Mouse (Mus musculus): Measurements from ENCODE around the gene Pheta1. TPM values are rescaled to one million over a fixed set of nuclear protein-coding genes. Genes with fewer than 3 reads are reported as not detected.
"Not testable (repeated sequence)": the region's sequence is repeated elsewhere in the genome, so short reads cannot be mapped to it uniquely, and the experiment has no call there.

The Pheta1 gene
- total RNA-seq, 2 experiments from 2014 or later: 13.2 to 13.6 TPM

GRCm38 (mm10) chr5:121838341-121839127 lies 10.2 kb upstream of the Pheta1 start:
- intact Hi-C loops (cut with DNase I): no loop called here
- DNase-seq: peak; percentile 71 to 73

DNA sequence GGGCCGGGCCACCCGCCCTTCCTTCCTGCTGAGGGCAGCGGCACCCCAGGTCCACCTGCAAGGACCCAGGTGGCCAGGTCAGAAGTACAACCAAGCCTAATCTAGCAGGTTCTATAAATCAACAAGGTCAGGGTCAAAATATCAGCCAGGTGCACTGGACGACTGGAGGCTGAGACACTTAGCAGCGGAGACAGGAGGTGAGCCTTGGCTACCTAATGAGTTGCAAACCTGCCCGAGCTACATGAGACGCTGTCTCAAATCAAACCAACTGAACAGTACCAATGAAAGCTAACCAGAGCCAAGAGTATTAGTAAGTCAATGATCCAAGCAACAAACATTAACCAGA lies 9.7 kb upstream of the Pheta1 start:
- intact Hi-C loops (cut with DNase I): no loop called here
- DNase-seq: no peak

DNA sequence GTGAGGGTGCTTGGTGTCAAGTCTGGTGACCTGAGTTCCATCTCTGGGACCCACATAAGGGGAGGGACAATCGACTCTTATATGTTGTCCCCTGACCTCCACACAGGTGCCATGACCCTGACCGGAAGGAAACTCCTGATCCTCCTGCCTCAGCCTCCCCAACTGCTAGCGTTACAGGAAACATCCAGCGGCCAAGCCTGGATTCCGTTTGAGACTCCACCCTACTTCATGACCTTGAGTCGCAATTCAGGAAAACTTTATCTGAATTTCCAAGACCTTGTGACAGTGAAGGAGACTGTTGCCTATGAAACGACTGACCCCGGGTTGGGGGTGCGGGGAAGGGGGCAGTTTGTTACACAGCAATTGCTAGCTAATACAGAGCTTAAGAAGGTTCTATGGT lies 7.3 kb upstream of the Pheta1 start:
- intact Hi-C loops (cut with DNase I): loop anchor here (5.0 to 10.0 kb wide), 2 partner anchors 47 to 129 kb away; partner anchors contain the start of gene Atxn2
- DNase-seq: no peak

- DNase-seq: no peak
- intact Hi-C loops (cut with DNase I): loop anchor here (1.0 to 10.0 kb wide), 3 partner anchors 27 to 130 kb away; partner anchors contain the start of gene Atxn2
Observed at GRCm38 (mm10) chr5:121841973-121842372, 6.8 kb upstream of the Pheta1 start.

GRCm38 (mm10) chr5:121842665-121843118 lies 6.1 kb upstream of the Pheta1 start:
- DNase-seq: peak; percentile 92 to 95
- intact Hi-C loops (cut with DNase I): loop anchor here (1.0 to 10.0 kb wide), 3 partner anchors 27 to 130 kb away; partner anchors contain the start of gene Atxn2

- intact Hi-C loops (cut with DNase I): loop anchor here (5.0 to 10.0 kb wide), 2 partner anchors 49 to 131 kb away; partner anchors contain the start of gene Atxn2
- no peak for DNase-seq
Observed at GRCm38 (mm10) chr5:121843138-121843905, 5.5 kb upstream of the Pheta1 start.

GRCm38 (mm10) chr5:121845361-121845760 lies 3.4 kb upstream of the Pheta1 start:
- no peak for DNase-seq
- intact Hi-C loops (cut with DNase I): loop anchor here (10.0 kb wide), 1 partner anchor 51 kb away; no protein-coding TSS in a partner anchor

DNA sequence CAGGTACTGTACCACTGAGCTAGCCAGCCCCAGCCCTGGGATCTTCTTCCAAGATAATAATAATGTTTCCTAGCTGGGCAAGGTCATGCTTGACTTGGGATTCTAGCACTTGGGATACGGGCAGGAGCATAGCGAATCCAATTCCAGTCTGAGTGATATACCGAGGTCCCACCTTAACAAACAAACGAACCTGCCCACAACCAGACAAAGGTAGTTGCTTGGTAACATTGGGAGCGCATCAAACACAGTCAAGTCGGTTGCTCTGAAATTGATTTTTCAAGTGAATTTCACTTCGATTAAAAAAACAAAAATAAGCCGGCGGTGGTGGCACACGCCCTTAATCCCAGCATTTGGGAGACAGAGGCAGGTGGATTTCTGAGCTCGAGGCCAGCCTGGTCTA lies 2.5 kb upstream of the Pheta1 start:
- intact Hi-C loops (cut with DNase I): loop anchor here (10.0 kb wide), 1 partner anchor 52 kb away; no protein-coding TSS in a partner anchor
- no peak for DNase-seq

DNA sequence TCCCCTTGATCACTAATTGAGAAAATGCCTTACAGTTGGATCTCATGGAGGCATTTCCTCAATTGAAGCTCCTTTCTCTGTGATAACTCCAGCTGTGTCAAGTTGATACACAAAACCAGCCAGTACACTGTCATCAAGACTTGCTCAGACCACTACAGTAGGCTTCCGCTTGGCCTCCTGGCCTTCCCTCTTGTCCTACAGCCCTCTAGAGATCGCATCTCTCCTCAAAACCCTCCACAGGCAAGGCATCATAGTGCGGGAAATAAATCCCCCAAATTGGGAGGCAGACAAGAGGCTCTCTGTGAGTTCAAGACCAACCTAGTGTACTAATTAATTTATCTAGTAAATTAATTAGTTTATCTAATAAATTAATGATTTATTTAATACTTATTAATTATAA lies 1.5 kb upstream of the Pheta1 start:
- intact Hi-C loops (cut with DNase I): loop anchor here (10.0 kb wide), 1 partner anchor 52 kb away; no protein-coding TSS in a partner anchor
- DNase-seq: not testable (repeated sequence)

- intact Hi-C loops (cut with DNase I): loop anchor here (10.0 kb wide), 1 partner anchor 53 kb away; no protein-coding TSS in a partner anchor
- peak; percentile 63 to 65 for DNase-seq
Observed at GRCm38 (mm10) chr5:121848035-121848519, 707 bp upstream of the Pheta1 start.

- no peak for DNase-seq
- intact Hi-C loops (cut with DNase I): loop anchor here (10.0 kb wide), 1 partner anchor 55 kb away; no protein-coding TSS in a partner anchor
Observed at GRCm38 (mm10) chr5:121849478-121850349, 930 bp downstream of the Pheta1 start.

- intact Hi-C loops (cut with DNase I): no loop called here
- DNase-seq: peak in 1 of 2 experiments; percentile 46
Observed at GRCm38 (mm10) chr5:121853368-121854051, 4.7 kb downstream of the Pheta1 start.

DNA sequence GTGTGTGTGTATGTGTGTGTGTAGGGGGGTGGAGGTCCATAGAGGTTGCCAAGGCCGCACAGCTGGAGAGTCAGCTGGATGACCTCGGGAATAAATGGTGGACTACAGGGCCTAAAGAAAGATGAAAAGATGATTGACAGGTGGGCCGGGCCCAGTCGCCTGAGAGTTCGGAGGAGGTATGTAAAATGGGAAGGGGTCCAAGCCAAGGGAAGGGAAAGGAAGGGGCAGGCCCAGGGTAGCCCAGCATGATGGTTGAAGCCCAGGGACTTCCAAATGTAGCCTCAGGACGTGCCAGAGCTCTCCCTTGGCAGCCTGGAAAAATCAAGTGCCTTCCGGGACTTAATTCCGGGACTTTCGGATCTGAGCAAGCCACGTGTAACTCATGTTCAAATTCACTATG lies 6.0 kb downstream of the Pheta1 start:
- DNase-seq: no peak
- intact Hi-C loops (cut with DNase I): no loop called here

DNA sequence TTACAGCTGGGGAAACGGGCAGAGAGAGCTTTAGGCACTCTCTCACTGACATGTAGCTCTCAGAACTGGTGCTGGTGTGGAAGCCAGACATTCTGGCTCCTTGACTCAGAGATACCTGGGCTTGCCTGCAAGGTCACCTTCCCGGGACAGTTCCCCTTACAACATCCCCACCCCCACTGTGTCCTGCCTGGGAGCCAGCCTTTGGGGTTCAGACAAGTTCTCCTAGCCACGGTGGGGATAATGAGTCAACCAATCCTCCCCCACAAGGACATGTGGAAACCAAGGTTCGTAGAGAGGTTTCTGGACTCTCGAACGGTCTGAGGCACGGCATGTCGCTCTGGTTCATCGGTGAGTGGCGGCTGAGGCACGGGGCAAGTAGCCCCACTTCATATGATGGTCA lies 8.0 kb downstream of the Pheta1 start:
- intact Hi-C loops (cut with DNase I): no loop called here
- peak in 1 of 2 experiments; percentile 1 for DNase-seq

- intact Hi-C loops (cut with DNase I): no loop called here
- no peak for DNase-seq
Observed at GRCm38 (mm10) chr5:121858427-121858826, 9.6 kb downstream of the Pheta1 start.

DNA sequence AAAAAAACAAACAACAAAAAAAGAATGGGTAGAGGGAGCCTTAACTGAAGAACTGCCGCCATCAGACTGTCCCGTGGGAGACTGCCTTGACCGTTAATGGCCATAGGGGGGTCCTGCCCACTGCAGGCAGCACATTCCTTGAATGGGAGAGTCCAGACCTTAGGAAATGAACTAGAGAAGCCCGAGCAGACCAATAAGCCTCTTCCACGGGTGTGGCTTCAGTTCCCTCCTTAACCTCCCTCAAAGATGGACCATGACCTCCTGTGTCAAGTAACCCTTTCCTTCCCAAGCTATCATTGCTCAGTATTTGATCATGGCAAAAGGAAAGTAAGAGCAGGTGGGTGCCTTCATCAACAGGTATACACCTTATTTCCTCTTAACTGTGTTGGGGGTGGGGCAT lies 13.2 kb downstream of the Pheta1 start:
- intact Hi-C loops (cut with DNase I): no loop called here

GRCm38 (mm10) chr5:121864330-121864729 lies 15.5 kb downstream of the Pheta1 start:
- intact Hi-C loops (cut with DNase I): no loop called here
- no peak for DNase-seq

More for the DNA sequence above, 13.2 kb downstream of the Pheta1 start:
- no peak for DNase-seq

- peak in 1 of 2 experiments; percentile 25 for DNase-seq
- intact Hi-C loops (cut with DNase I): no loop called here
Observed at GRCm38 (mm10) chr5:121867963-121868362, 19.2 kb downstream of the Pheta1 start.

DNA sequence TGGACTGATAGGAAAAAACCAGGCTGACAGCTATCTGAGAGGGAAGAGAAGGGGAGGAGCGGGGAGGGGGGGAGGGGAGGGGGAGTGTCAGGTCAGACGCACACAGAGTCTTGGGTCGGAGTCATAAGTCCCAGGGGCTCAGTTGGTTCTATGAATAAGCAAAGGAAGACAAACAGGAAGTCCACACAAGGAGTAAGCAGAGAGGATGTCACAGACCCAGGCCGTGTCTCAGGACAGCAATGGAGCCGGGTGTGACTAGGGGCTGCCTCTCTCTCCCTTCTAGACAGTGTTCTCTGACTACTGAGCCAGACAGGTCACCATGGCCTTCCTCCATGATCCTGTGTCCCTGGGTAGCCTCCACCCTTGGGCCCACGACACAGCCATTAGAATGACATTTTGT lies 22.0 kb downstream of the Pheta1 start:
- intact Hi-C loops (cut with DNase I): no loop called here
- DNase-seq: no peak

All from heart, postnatal 14 days (tissue).